Mouse (Mus musculus): Measurements from ENCODE around the gene Usp5. TPM values are rescaled to one million over a fixed set of nuclear protein-coding genes. Genes with fewer than 3 reads are reported as not detected.
"Not testable (repeated sequence)": the region's sequence is repeated elsewhere in the genome, so short reads cannot be mapped to it uniquely, and the experiment has no call there.

Usp5 gene
- polyA plus RNA-seq, 1 experiment from 2014 or later: 121 TPM

DNA sequence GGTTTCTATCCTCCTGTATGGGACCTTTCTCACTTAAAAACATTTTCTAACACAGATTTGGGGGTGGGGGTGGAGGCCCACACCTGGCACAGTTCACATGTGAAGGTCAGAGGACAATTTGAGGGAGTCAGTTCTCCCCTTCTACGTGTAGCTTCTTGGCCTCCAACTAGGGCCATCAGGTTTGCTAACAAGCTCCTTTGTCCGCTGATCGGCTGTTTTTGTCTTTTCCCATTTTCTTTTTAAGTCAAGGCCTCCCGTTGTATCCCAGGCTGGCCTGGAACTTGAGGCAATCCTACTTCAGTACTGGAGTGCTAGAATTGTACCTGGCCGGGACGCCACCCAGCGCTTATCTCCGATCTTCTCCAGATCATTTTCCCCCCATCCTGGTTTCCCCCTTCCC is 2.4 kb upstream of the Usp5 start:
- no peak for ATAC-seq (ENCODE audit: insufficient number of reproducible peaks, insufficient read depth, low FRiP score, low read depth)
- Histone ChIP-seq H3K27ac (ENCODE audit: low read length) (no peak overlapping the region), H3K36me3 (ENCODE audit: control insufficient read depth, insufficient read depth, low read length) (peaks cover 20% of the 10 kb centered on the region), H3K9ac (replicated peaks; ENCODE audit: low read depth, low read length) (no peak overlapping the region), H3K4me1 (ENCODE audit: control insufficient read depth, insufficient read depth, low read length) (peaks cover 6% of the 10 kb centered on the region; the same call in 1 of the 2 replicates), H3K4me3 (ENCODE audit: low read depth, low read length) (no peak overlapping the region), H3K9me3 (ENCODE audit: control insufficient read depth, low read depth, low read length) (no peaks in the 10 kb centered on the region), H3K4me2 (replicated peaks; ENCODE audit: low read depth, low read length) (no peak overlapping the region), H3K27me3 (ENCODE audit: control insufficient read depth, insufficient read depth, low read length) (no peaks in the 10 kb centered on the region)
- 91% methylated on average over 8 of the region's 8 CpGs for WGBS

DNA sequence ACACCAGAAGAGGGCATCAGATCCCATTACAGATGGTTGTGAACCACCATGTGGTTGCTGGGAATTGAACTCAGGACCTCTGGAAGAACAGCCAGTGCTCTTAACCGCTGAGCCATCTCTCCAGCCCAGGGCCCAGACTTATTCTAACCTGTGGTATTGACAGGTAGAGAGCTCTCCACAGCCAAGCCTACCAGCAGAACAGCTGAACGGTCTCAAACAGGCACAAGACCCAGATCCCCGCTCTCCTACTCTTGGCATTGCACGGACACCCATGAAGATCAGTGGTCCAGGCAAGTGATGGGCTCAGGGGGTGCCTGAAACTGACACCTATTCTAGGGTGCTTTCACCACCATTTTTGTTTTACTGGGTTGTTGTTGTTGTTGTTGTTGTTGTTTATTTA is 1.9 kb upstream of the Usp5 start:
- Histone ChIP-seq H3K4me2 (replicated peaks; ENCODE audit: low read depth, low read length) (peak overlapping the region; percentile 54; the same call in 1 of the 2 replicates), H3K4me3 (ENCODE audit: low read depth, low read length) (peak overlapping the region; percentile 69; the same call in 1 of the 2 replicates), H3K36me3 (ENCODE audit: control insufficient read depth, insufficient read depth, low read length) (peaks cover 22% of the 10 kb centered on the region)
- ATAC-seq (ENCODE audit: insufficient number of reproducible peaks, insufficient read depth, low FRiP score, low read depth); H3K27me3 ChIP-seq (ENCODE audit: control insufficient read depth, insufficient read depth, low read length); H3K9me3 ChIP-seq (ENCODE audit: control insufficient read depth, low read depth, low read length); H3K27ac ChIP-seq (ENCODE audit: low read length); H3K4me1 ChIP-seq (ENCODE audit: control insufficient read depth, insufficient read depth, low read length); H3K9ac ChIP-seq (replicated peaks; ENCODE audit: low read depth, low read length): not testable (repeated sequence)
- WGBS: 93% methylated on average over 4 of the region's 4 CpGs

DNA sequence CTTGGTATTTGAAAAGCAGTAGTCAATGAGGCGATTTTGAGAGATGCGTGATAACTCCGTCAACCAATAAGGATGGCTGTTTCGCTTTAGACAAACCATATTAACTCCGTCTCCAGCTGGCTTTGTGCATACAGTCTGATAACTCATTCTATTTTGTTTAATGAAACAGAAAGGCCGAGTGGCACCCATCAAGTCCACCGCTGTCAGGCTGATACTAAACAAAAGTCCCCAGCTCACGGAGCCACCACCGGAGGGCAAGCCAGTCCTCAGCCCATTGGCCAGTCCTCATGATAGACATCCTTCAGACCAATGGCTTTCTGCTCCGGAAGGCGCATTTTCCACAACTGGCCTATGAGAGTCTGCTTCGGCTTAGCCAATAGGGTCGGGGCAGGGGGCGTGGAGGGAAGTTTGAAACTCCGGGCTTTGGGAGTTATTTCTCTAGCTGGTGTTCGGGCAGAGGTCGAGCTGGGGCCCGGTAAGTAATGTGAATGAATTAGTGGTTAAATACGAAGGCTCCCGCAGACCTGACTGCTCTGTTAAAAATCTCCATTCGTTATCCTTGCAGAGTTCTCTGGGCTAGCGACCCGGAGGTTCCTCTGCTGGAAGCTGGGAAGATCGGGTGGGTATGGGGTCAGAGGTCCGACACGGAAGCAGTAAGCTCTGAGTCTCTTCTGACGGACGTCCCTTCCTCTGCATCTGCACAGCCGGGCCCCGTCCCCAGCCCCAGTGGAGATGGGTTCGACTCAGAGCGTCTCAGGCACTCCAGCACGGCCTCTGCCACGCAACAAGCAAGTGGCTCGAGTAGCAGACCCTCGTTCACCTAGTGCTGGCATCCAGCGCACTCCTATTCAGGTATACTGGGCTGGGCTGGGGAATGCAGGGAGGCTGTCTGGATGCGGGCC is 766 bp upstream of the Usp5 start:
- Histone ChIP-seq H3K36me3 (ENCODE audit: control insufficient read depth, insufficient read depth, low read length) (peaks cover 33% of the 10 kb centered on the region), H3K4me2 (replicated peaks; ENCODE audit: low read depth, low read length) (peak overlapping the region; percentile 54), H3K4me3 (ENCODE audit: low read depth, low read length) (peak overlapping the region; percentile 69), H3K9me3 (ENCODE audit: control insufficient read depth, low read depth, low read length) (no peaks in the 10 kb centered on the region), H3K27me3 (ENCODE audit: control insufficient read depth, insufficient read depth, low read length) (no peaks in the 10 kb centered on the region), H3K27ac (ENCODE audit: low read length) (peak overlapping the region; percentile 84), H3K9ac (replicated peaks; ENCODE audit: low read depth, low read length) (peak overlapping the region; percentile 52), H3K4me1 (ENCODE audit: control insufficient read depth, insufficient read depth, low read length) (peaks cover 6% of the 10 kb centered on the region; the same call in 1 of the 2 replicates)
- WGBS: under 1% methylated on average over 38 of the region's 38 CpGs
- peak; percentile 87 for ATAC-seq (ENCODE audit: insufficient number of reproducible peaks, insufficient read depth, low FRiP score, low read depth)

DNA sequence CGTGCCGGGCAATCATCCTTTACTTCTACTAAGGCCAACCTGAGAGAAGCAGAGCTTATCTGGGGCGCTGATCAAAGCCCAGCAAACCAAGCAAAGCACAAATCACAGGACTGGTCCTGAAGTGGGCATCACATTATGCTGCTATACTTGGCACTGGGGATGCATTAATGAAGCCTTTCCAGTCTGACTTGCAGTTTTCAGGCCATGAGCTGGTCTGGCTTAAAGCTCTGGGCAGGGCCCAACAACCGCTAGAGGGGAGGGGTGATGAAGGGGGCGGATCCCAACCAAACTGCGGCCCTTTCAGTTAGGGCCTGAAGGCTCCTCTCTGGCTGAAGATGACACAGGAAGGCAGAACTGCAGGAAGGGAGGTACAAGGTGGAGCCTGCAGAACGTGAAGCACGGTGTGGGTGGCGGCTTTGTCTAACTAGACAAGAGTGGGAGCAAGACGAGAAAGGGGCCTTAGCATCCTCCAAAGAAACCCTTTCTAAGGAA is 1.1 kb downstream of the Usp5 start:
- peaks cover 6% of the 10 kb centered on the region; the same call in 1 of the 2 replicates for H3K4me1 ChIP-seq (ENCODE audit: control insufficient read depth, insufficient read depth, low read length)
- H3K36me3 ChIP-seq (ENCODE audit: control insufficient read depth, insufficient read depth, low read length): peaks cover 39% of the 10 kb centered on the region
- no peaks in the 10 kb centered on the region for H3K27me3 ChIP-seq (ENCODE audit: control insufficient read depth, insufficient read depth, low read length)
- peak overlapping the region; percentile 69 for H3K4me3 ChIP-seq (ENCODE audit: low read depth, low read length)
- ATAC-seq (ENCODE audit: insufficient number of reproducible peaks, insufficient read depth, low FRiP score, low read depth): no peak
- H3K4me2 ChIP-seq (replicated peaks; ENCODE audit: low read depth, low read length): peak overlapping the region; percentile 81
- H3K9me3 ChIP-seq (ENCODE audit: control insufficient read depth, low read depth, low read length): no peaks in the 10 kb centered on the region
- peak overlapping the region; percentile 36 for H3K9ac ChIP-seq (replicated peaks; ENCODE audit: low read depth, low read length)
- 25% methylated on average over 10 of the region's 10 CpGs for WGBS
- H3K27ac ChIP-seq (ENCODE audit: low read length): peak overlapping the region; percentile 35; the same call in 1 of the 2 replicates

DNA sequence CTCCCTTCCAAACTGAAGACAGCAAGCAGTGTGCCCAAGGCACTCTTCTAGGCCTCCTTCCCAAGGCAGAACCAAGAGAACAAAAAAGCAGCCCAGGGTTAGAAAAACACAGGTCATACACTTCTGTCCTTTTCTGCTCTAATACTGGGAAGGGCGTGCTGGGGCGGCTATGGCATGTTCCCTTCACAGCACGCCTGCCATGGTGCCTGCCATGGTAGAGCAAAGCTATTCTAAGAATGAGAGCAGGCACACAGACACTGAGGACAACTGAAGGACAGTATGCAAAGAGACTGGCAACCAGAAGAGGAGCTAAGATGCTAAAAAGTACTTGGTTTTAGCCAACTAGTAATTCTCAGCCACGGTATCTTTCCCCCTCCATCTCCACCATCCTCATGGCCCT is 7.2 kb downstream of the Usp5 start:
- Histone ChIP-seq H3K27me3 (ENCODE audit: control insufficient read depth, insufficient read depth, low read length) (no peaks in the 10 kb centered on the region), H3K27ac (ENCODE audit: low read length) (no peak overlapping the region), H3K36me3 (ENCODE audit: control insufficient read depth, insufficient read depth, low read length) (peaks cover 93% of the 10 kb centered on the region), H3K4me2 (replicated peaks; ENCODE audit: low read depth, low read length) (no peak overlapping the region), H3K9ac (replicated peaks; ENCODE audit: low read depth, low read length) (no peak overlapping the region), H3K9me3 (ENCODE audit: control insufficient read depth, low read depth, low read length) (no peaks in the 10 kb centered on the region), H3K4me1 (ENCODE audit: control insufficient read depth, insufficient read depth, low read length) (no peaks in the 10 kb centered on the region), H3K4me3 (ENCODE audit: low read depth, low read length) (no peak overlapping the region)
- 96% methylated on average over 4 of the region's 4 CpGs for WGBS
- ATAC-seq (ENCODE audit: insufficient number of reproducible peaks, insufficient read depth, low FRiP score, low read depth): no peak

DNA sequence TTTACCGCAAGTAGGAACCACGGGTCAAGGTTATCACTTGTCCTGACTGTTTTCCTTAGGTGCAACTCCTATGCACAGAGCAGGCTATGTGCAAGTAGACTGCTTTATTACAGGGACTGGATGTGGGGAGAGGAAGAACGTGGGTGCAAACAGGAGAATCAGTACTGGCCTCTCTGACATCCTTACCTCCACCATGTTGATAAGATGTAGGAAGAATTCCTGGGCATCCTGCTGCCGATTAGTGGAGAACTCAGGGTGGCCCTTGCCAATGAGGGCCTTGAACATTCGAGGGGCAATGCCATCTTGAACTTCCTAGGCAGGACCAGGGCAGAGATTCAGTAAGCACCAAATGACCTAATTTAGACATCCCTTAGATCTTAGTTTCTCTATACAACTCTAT is 8.4 kb downstream of the Usp5 start:
- H3K4me2 ChIP-seq (replicated peaks; ENCODE audit: low read depth, low read length): no peak overlapping the region
- no peaks in the 10 kb centered on the region for H3K9me3 ChIP-seq (ENCODE audit: control insufficient read depth, low read depth, low read length)
- no peak overlapping the region for H3K4me3 ChIP-seq (ENCODE audit: low read depth, low read length)
- no peak overlapping the region for H3K9ac ChIP-seq (replicated peaks; ENCODE audit: low read depth, low read length)
- H3K27ac ChIP-seq (ENCODE audit: low read length): no peak overlapping the region
- 92% methylated on average over 5 of the region's 5 CpGs for WGBS
- H3K4me1 ChIP-seq (ENCODE audit: control insufficient read depth, insufficient read depth, low read length): no peaks in the 10 kb centered on the region
- H3K27me3 ChIP-seq (ENCODE audit: control insufficient read depth, insufficient read depth, low read length): no peaks in the 10 kb centered on the region
- H3K36me3 ChIP-seq (ENCODE audit: control insufficient read depth, insufficient read depth, low read length): peaks cover 95% of the 10 kb centered on the region
- no peak for ATAC-seq (ENCODE audit: insufficient number of reproducible peaks, insufficient read depth, low FRiP score, low read depth)

DNA sequence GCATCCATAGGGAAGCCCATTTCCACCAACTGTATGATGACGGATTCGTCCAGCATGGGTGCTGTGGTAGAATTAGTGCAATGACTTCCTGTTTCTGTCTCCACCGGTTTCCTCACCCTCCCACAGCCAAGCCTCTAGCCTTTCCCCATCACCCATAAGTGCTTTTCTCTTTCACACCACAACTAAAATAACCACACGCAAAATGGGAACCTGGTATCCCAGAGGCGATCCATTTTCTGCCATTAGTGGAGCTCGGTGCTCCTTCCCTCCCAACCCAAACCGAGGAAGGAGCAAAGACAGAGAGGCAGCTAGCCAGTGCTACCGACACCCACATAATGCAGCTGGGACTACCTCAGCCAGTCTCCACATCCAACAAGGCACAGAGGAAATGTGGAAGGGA is 11.3 kb downstream of the Usp5 start:
- Histone ChIP-seq H3K27ac (ENCODE audit: low read length) (no peak overlapping the region), H3K36me3 (ENCODE audit: control insufficient read depth, insufficient read depth, low read length) (peaks cover 71% of the 10 kb centered on the region), H3K4me1 (ENCODE audit: control insufficient read depth, insufficient read depth, low read length) (peaks cover 10% of the 10 kb centered on the region), H3K4me3 (ENCODE audit: low read depth, low read length) (no peak overlapping the region), H3K4me2 (replicated peaks; ENCODE audit: low read depth, low read length) (no peak overlapping the region), H3K9ac (replicated peaks; ENCODE audit: low read depth, low read length) (no peak overlapping the region), H3K27me3 (ENCODE audit: control insufficient read depth, insufficient read depth, low read length) (no peaks in the 10 kb centered on the region), H3K9me3 (ENCODE audit: control insufficient read depth, low read depth, low read length) (no peaks in the 10 kb centered on the region)
- WGBS: 90% methylated on average over 8 of the region's 8 CpGs
- no peak for ATAC-seq (ENCODE audit: insufficient number of reproducible peaks, insufficient read depth, low FRiP score, low read depth)

DNA sequence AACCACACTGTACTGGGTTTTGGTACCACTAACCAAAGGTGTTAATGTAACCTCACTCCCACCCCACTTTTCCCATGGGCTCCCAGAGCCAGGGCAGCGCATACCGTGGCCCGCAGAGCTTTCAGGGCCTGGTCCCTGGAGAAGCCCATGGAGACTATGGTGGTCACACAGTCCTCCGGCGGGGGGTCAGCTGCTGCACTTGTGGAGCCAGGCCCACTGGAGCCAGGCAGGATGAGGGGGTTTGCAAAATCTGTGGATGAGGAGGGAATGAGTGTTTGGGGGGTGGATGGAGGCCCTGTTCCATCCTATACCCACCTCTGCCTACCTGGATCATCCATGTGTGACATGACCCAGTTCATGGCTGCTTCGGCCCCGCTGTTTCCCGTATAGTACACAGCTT is 11.7 kb downstream of the Usp5 start:
- H3K4me2 ChIP-seq (replicated peaks; ENCODE audit: low read depth, low read length): no peak overlapping the region
- H3K36me3 ChIP-seq (ENCODE audit: control insufficient read depth, insufficient read depth, low read length): peaks cover 67% of the 10 kb centered on the region
- no peaks in the 10 kb centered on the region for H3K9me3 ChIP-seq (ENCODE audit: control insufficient read depth, low read depth, low read length)
- H3K4me3 ChIP-seq (ENCODE audit: low read depth, low read length): no peak overlapping the region
- 97% methylated on average over 8 of the region's 8 CpGs for WGBS
- no peaks in the 10 kb centered on the region for H3K27me3 ChIP-seq (ENCODE audit: control insufficient read depth, insufficient read depth, low read length)
- H3K9ac ChIP-seq (replicated peaks; ENCODE audit: low read depth, low read length): no peak overlapping the region
- no peak overlapping the region for H3K27ac ChIP-seq (ENCODE audit: low read length)
- ATAC-seq (ENCODE audit: insufficient number of reproducible peaks, insufficient read depth, low FRiP score, low read depth): no peak
- peaks cover 12% of the 10 kb centered on the region for H3K4me1 ChIP-seq (ENCODE audit: control insufficient read depth, insufficient read depth, low read length)

All from stomach, embryonic 14.5 days (tissue).